Mouse (Mus musculus): ENCODE measurements at regions not wholly inside any gene's neighbourhood (a gene's known extent, or its start where the extent isn't known, plus 50 kb on each side); places are given as distances from the start of the nearest gene placed in this dataset.

DNA sequence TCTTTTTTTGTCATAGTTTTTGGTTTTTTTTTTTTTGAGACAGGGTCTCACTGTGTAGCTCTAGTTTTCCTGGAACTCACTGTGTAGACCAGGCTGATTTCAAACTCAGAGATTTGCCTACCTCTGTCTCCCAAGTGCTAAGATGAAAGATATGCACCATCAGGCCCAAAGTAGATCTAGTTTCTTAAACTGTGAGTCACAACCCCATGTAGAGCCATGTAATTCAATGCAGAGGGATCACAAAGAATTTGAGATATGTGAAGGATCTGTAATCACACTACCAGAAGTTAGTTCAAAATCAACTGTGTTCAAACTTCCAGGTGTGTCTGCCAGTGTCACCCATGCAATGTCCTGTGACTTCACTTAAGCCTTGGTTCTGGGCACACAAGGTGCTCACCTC lies 591.0 kb upstream of the Tbl1xr1 start:
- no peaks in the 10 kb centered on the region for H3K79me2 ChIP-seq (ENCODE audit: control insufficient read depth, insufficient read depth)
- TF ChIP-seq TCF12 (IDR thresholded peaks at IDR 0.05; ENCODE audit: insufficient read depth, poor library complexity, severe bottlenecking) (no peak), CEBPB (IDR thresholded peaks at IDR 0.05; ENCODE audit: insufficient read depth, poor library complexity, severe bottlenecking) (no peak), E2F4 (IDR thresholded peaks at IDR 0.05; ENCODE audit: insufficient read depth) (no peak), MYOD1 (IDR thresholded peaks at IDR 0.05; ENCODE audit: control insufficient read depth in 1 of 3, insufficient read length in 2 of 3, low read depth in 2 of 3) (no peak), SRF (IDR thresholded peaks at IDR 0.05; ENCODE audit: control insufficient read depth, insufficient read length, low read depth) (no peak), TCF3 (IDR thresholded peaks at IDR 0.05; ENCODE audit: insufficient read length, low read depth) (no peak), MYOG (IDR thresholded peaks at IDR 0.05; ENCODE audit: control insufficient read depth in 1 of 3, insufficient read depth in 1 of 3, insufficient read length in 2 of 3, low read depth in 2 of 3) (no peak), MAX (IDR thresholded peaks at IDR 0.05; ENCODE audit: low read depth) (no peak), POLR2A (IDR thresholded peaks at IDR 0.05; ENCODE audit: insufficient read length, low read depth) (no peak), USF1 (IDR thresholded peaks at IDR 0.05; ENCODE audit: low read depth) (no peak), REST (IDR thresholded peaks at IDR 0.05; ENCODE audit: insufficient read depth, insufficient read length) (no peak), POLR2AphosphoS2 (IDR thresholded peaks at IDR 0.05; ENCODE audit: insufficient read length, low read depth) (no peak)
- H3K27me3 ChIP-seq (ENCODE audit: control insufficient read depth, insufficient read depth, insufficient read length), result no peaks in the 10 kb centered on the region
- no peak overlapping the region for H3K4me3 ChIP-seq
- no peaks in the 10 kb centered on the region for H3K36me3 ChIP-seq (ENCODE audit: control insufficient read depth, insufficient read depth)
- H3K4me2 ChIP-seq (ENCODE audit: low read depth), result no peak overlapping the region
- H3ac ChIP-seq (ENCODE audit: control insufficient read depth, insufficient read length), result no peak overlapping the region

DNA sequence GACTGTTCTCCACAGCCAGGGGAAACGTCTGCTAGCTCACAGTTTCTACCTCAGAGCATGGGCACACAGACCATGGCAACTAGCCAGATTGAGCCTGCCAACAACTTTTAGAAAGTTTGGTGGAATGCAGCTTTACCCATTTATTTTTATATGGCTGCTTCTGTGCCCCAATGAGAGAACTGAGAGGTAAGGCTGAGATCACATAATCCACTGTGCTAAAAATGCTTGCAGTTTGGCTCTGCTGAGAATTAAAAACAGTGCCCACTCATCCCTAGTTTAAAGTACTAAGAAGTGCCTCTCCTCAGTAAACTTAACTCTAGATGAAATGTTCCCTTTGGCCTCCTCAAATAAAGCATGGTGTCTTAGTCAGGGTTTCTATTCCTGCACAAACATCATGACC lies 586.9 kb upstream of the Tbl1xr1 start:
- TF ChIP-seq CEBPB (IDR thresholded peaks at IDR 0.05; ENCODE audit: insufficient read depth, poor library complexity, severe bottlenecking) (no peak), TCF12 (IDR thresholded peaks at IDR 0.05; ENCODE audit: insufficient read depth, poor library complexity, severe bottlenecking) (no peak), POLR2A (IDR thresholded peaks at IDR 0.05; ENCODE audit: insufficient read length, low read depth) (no peak), MYOD1 (IDR thresholded peaks at IDR 0.05; ENCODE audit: control insufficient read depth in 1 of 3, insufficient read length in 2 of 3, low read depth in 2 of 3) (no peak), TCF3 (IDR thresholded peaks at IDR 0.05; ENCODE audit: insufficient read length, low read depth) (no peak), MYOG (IDR thresholded peaks at IDR 0.05; ENCODE audit: control insufficient read depth in 1 of 3, insufficient read depth in 1 of 3, insufficient read length in 2 of 3, low read depth in 2 of 3) (no peak), E2F4 (IDR thresholded peaks at IDR 0.05; ENCODE audit: insufficient read depth) (no peak), SRF (IDR thresholded peaks at IDR 0.05; ENCODE audit: control insufficient read depth, insufficient read length, low read depth) (no peak), MAX (IDR thresholded peaks at IDR 0.05; ENCODE audit: low read depth) (no peak), POLR2AphosphoS2 (IDR thresholded peaks at IDR 0.05; ENCODE audit: insufficient read length, low read depth) (no peak), USF1 (IDR thresholded peaks at IDR 0.05; ENCODE audit: low read depth) (no peak), REST (IDR thresholded peaks at IDR 0.05; ENCODE audit: insufficient read depth, insufficient read length) (no peak)
- Histone ChIP-seq H3K79me2 (ENCODE audit: control insufficient read depth, insufficient read depth) (no peaks in the 10 kb centered on the region), H3ac (ENCODE audit: control insufficient read depth, insufficient read length) (no peak overlapping the region), H3K36me3 (ENCODE audit: control insufficient read depth, insufficient read depth) (no peaks in the 10 kb centered on the region), H3K4me3 (no peak overlapping the region), H3K4me2 (ENCODE audit: low read depth) (no peak overlapping the region), H3K27me3 (ENCODE audit: control insufficient read depth, insufficient read depth, insufficient read length) (no peaks in the 10 kb centered on the region)

DNA sequence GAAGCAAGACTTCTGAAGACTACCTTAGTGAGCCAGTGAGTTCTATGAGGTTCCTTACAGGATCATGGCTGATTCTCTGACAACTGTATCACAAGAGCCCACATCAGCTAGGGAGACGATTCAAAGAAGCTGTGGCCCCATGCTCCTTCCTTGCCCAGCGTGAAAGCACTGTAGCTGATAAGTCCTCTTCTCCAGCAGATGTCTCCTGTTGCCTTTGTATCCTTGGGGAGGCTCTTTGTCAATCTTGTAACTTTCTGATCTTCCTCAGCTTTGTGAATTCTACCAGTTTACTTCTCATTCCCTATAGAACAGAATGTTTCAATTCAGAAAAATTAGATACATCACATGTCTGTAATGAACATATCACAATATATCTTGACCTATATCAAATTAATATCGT lies 584.0 kb upstream of the Tbl1xr1 start:
- H3K4me2 ChIP-seq (ENCODE audit: low read depth), result no peak overlapping the region
- H3K36me3 ChIP-seq (ENCODE audit: control insufficient read depth, insufficient read depth), result no peaks in the 10 kb centered on the region
- no peak for TF ChIP-seq TCF12 (IDR thresholded peaks at IDR 0.05; ENCODE audit: insufficient read depth, poor library complexity, severe bottlenecking)
- no peak for TF ChIP-seq POLR2A (IDR thresholded peaks at IDR 0.05; ENCODE audit: insufficient read length, low read depth)
- TF ChIP-seq REST (IDR thresholded peaks at IDR 0.05; ENCODE audit: insufficient read depth, insufficient read length), result no peak
- TF ChIP-seq MYOG (IDR thresholded peaks at IDR 0.05; ENCODE audit: control insufficient read depth in 1 of 3, insufficient read depth in 1 of 3, insufficient read length in 2 of 3, low read depth in 2 of 3), result no peak
- no peak for TF ChIP-seq POLR2AphosphoS2 (IDR thresholded peaks at IDR 0.05; ENCODE audit: insufficient read length, low read depth)
- TF ChIP-seq SRF (IDR thresholded peaks at IDR 0.05; ENCODE audit: control insufficient read depth, insufficient read length, low read depth), result no peak
- TF ChIP-seq MYOD1 (IDR thresholded peaks at IDR 0.05; ENCODE audit: control insufficient read depth in 1 of 3, insufficient read length in 2 of 3, low read depth in 2 of 3), result no peak
- TF ChIP-seq E2F4 (IDR thresholded peaks at IDR 0.05; ENCODE audit: insufficient read depth), result no peak
- TF ChIP-seq MAX (IDR thresholded peaks at IDR 0.05; ENCODE audit: low read depth), result no peak
- no peak for TF ChIP-seq CEBPB (IDR thresholded peaks at IDR 0.05; ENCODE audit: insufficient read depth, poor library complexity, severe bottlenecking)
- H3K4me3 ChIP-seq, result no peak overlapping the region
- no peak overlapping the region for H3ac ChIP-seq (ENCODE audit: control insufficient read depth, insufficient read length)
- H3K27me3 ChIP-seq (ENCODE audit: control insufficient read depth, insufficient read depth, insufficient read length), result no peaks in the 10 kb centered on the region
- no peaks in the 10 kb centered on the region for H3K79me2 ChIP-seq (ENCODE audit: control insufficient read depth, insufficient read depth)

DNA sequence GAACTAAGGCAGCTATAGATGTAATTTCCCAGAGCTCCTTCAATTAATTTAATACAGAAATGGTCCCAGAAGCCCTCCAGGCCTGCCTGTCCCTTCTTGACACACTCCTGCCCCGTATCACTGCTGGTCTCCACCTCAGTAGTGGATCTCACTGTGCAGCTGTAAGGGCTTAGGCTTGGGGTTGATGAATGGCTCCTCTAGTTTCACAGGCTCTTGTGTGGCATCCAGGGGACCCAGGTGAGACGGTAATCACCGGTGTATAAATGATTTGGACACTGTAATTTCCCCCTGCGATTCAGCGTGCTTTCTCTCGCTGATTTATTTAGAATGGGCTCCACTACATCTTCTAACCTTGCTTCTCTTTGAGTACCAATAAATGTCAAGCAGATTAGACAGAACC lies 583.1 kb upstream of the Tbl1xr1 start:
- Histone ChIP-seq H3K27me3 (ENCODE audit: control insufficient read depth, insufficient read depth, insufficient read length) (no peaks in the 10 kb centered on the region), H3K4me3 (no peak overlapping the region), H3K36me3 (ENCODE audit: control insufficient read depth, insufficient read depth) (no peaks in the 10 kb centered on the region), H3ac (ENCODE audit: control insufficient read depth, insufficient read length) (no peak overlapping the region), H3K79me2 (ENCODE audit: control insufficient read depth, insufficient read depth) (no peaks in the 10 kb centered on the region), H3K4me2 (ENCODE audit: low read depth) (no peak overlapping the region)
- TF ChIP-seq REST (IDR thresholded peaks at IDR 0.05; ENCODE audit: insufficient read depth, insufficient read length) (no peak), CEBPB (IDR thresholded peaks at IDR 0.05; ENCODE audit: insufficient read depth, poor library complexity, severe bottlenecking) (no peak), E2F4 (IDR thresholded peaks at IDR 0.05; ENCODE audit: insufficient read depth) (no peak), POLR2A (IDR thresholded peaks at IDR 0.05; ENCODE audit: insufficient read length, low read depth) (no peak), USF1 (IDR thresholded peaks at IDR 0.05; ENCODE audit: low read depth) (no peak), TCF12 (IDR thresholded peaks at IDR 0.05; ENCODE audit: insufficient read depth, poor library complexity, severe bottlenecking) (no peak), MAX (IDR thresholded peaks at IDR 0.05; ENCODE audit: low read depth) (no peak), SRF (IDR thresholded peaks at IDR 0.05; ENCODE audit: control insufficient read depth, insufficient read length, low read depth) (no peak), MYOD1 (IDR thresholded peaks at IDR 0.05; ENCODE audit: control insufficient read depth in 1 of 3, insufficient read length in 2 of 3, low read depth in 2 of 3) (no peak)
